Mouse (Mus musculus): ENCODE data around the gene Fbxo2. TPM values are rescaled to one million over a fixed set of nuclear protein-coding genes. Genes with fewer than 3 reads are reported as not detected.

Fbxo2 gene
- 0.44 and 0.76 TPM in 2 replicates for polyA plus RNA-seq (2015; fragmentation: Nextera tagmentation; extraction: Ambion mirVana)

DNA sequence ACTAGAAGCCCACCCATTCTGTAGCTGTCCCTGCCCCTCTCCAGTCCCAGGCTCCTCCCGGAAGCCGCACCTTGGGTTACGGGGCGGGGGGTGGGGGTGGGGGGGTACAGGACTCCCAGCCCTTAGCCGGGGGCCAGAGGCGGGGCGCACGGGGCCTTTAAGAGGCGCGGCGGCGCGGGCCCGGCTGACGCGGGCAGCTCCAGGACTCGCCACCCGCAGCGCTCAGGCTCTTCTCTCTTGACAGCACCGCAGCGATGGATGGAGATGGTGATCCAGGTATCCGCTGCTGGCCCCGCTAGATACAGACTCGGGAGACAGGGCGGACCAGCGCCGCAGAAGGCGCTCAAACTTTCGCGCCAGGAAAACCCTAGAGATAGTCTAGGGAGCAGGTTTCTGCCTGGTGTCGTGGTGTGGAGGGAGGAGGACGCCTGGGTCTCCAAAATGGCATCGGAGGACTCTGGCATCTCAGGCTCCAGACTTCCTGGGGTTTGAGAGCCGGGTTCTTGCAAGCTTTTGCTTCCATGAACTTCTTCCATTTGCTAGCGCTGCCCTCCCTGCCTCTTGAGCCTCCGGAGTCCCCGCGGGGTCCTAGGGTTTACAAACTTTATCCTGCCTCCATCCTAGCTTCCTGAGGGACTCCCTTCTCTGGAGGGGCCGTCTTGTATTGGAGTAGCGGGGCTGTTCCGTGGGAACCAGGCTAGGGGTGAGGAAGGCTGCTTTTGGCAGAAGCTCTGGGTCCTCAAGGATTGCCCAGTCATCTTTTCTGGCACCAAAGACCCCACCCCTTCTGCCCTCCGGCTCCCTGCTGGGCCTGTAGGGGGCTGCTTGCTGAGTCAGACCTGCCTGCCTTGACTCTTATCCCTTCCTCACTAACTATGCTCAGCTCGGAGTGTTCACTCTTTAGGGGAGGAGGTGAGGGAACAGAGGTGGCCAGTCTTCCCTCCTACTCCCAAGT lies at the start of gene Fbxo2, which contains the start of gene Fbxo44:
Gene Fbxo2, plus strand, starts transcription at position 186 of the 955 bp plus-strand sequence.
Gene Fbxo44, minus strand, starts transcription at position 47 of the 955 bp plus-strand sequence.
- under 1% methylated on average over 43 of the region's 43 CpGs for WGBS
- Histone ChIP-seq H3K9ac (ENCODE audit: low read depth, low read length) (peak within 1 kb of the TSS; percentile 62), H3K36me3 (ENCODE audit: control insufficient read depth, insufficient read depth) (no peaks in the 10 kb centered on the region), H3K27ac (ENCODE audit: low read depth, low read length) (peak within 1 kb of the TSS; percentile 35; the same call in 1 of the 2 replicates), H3K9me3 (ENCODE audit: control insufficient read depth) (no peaks in the 10 kb centered on the region), H3K4me2 (replicated peaks; ENCODE audit: low read depth) (peak within 1 kb of the TSS; percentile 86), H3K27me3 (replicated peaks; ENCODE audit: control insufficient read depth, insufficient read depth, low read length) (peaks cover 54% of the 10 kb centered on the region), H3K4me1 (replicated peaks; ENCODE audit: control insufficient read depth, insufficient read depth, low read length) (no peaks in the 10 kb centered on the region), H3K4me3 (ENCODE audit: low read depth, low read length) (peak within 1 kb of the TSS; percentile 56)
- no peak for TF ChIP-seq CTCF (IDR thresholded peaks at IDR 0.05; ENCODE audit: low read depth)
- ATAC-seq: peak; percentile 29

GRCm38 (mm10) chr4:148112519-148112918 lies 47.9 kb upstream of the Fbxo2 start:
- no peaks in the 10 kb centered on the region for H3K27me3 ChIP-seq (replicated peaks; ENCODE audit: control insufficient read depth, insufficient read depth, low read length)
- ATAC-seq: peak; percentile 42; the same call in 1 of the 2 replicates
- H3K4me1 ChIP-seq (replicated peaks; ENCODE audit: control insufficient read depth, insufficient read depth, low read length): no peaks in the 10 kb centered on the region
- H3K9me3 ChIP-seq (ENCODE audit: control insufficient read depth): no peaks in the 10 kb centered on the region
- TF ChIP-seq CTCF (IDR thresholded peaks at IDR 0.05; ENCODE audit: low read depth): no peak
- H3K4me2 ChIP-seq (replicated peaks; ENCODE audit: low read depth): peak overlapping the region; percentile 21
- no peak overlapping the region for H3K4me3 ChIP-seq (ENCODE audit: low read depth, low read length)
- WGBS: 48% methylated on average over 12 of the region's 12 CpGs
- H3K27ac ChIP-seq (ENCODE audit: low read depth, low read length): no peak overlapping the region
- H3K36me3 ChIP-seq (ENCODE audit: control insufficient read depth, insufficient read depth): no peaks in the 10 kb centered on the region
- H3K9ac ChIP-seq (ENCODE audit: low read depth, low read length): no peak overlapping the region

DNA sequence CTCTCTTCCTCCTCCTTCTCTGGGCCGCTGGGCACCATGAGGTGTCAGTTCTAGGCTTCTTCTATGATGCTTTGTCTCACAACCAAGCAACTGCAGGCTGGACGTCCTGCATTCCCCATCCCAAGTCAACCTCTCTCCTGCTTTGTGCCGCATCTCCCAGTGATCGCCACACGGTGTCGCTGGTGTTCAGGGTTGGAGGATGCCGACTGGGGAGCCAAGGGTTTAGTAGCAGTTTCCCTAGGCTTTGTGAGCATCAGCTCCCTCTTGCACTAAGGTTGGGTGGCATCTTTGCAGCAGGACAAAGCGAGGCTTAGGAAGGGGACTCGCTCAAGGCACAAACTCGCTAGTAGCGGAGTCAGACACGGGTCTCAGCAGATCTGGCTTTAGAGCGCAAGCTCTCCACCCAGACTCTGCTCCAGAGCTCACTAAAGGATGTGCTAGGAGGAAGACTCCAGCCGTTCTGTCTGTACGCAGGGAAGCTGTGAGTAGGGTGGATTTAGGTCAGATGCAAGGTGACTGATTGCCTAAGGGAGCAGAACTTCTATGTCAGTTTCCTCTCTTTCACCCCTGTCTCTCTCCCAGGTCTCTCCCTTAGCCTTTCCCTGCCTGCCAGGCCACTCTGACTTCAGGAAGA lies 45.5 kb upstream of the Fbxo2 start:
- Histone ChIP-seq H3K27ac (ENCODE audit: low read depth, low read length) (no peak overlapping the region), H3K4me3 (ENCODE audit: low read depth, low read length) (no peak overlapping the region), H3K9me3 (ENCODE audit: control insufficient read depth) (no peaks in the 10 kb centered on the region), H3K36me3 (ENCODE audit: control insufficient read depth, insufficient read depth) (no peaks in the 10 kb centered on the region), H3K4me1 (replicated peaks; ENCODE audit: control insufficient read depth, insufficient read depth, low read length) (no peaks in the 10 kb centered on the region), H3K9ac (ENCODE audit: low read depth, low read length) (no peak overlapping the region), H3K27me3 (replicated peaks; ENCODE audit: control insufficient read depth, insufficient read depth, low read length) (no peaks in the 10 kb centered on the region), H3K4me2 (replicated peaks; ENCODE audit: low read depth) (peak overlapping the region; percentile 39)
- 3% methylated on average over 15 of the region's 15 CpGs for WGBS
- ATAC-seq: peak; percentile 53
- TF ChIP-seq CTCF (IDR thresholded peaks at IDR 0.05; ENCODE audit: low read depth): peak; percentile 99

DNA sequence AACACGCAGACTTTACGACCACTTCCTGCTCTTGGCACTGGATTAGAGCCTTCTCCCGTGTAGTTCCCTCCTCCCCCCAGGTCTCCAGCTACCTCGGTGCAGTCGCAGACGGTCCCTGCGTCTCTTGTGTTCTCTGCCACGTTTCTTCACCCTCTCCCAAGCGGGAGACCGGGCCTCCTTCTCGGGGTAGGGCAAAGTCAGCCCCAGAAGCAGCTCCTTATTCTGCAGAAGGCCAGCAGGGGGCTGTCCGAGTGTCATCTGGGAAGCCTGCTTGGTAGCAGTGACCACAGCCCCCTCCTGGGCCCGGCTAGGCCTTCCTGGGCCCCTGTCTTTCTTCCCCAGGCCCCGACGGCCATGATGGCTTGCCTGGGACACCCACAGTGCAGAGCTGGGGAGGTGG lies 45.0 kb upstream of the Fbxo2 start:
- no peaks in the 10 kb centered on the region for H3K27me3 ChIP-seq (replicated peaks; ENCODE audit: control insufficient read depth, insufficient read depth, low read length)
- H3K4me3 ChIP-seq (ENCODE audit: low read depth, low read length): no peak overlapping the region
- TF ChIP-seq CTCF (IDR thresholded peaks at IDR 0.05; ENCODE audit: low read depth): peak; percentile 71
- no peaks in the 10 kb centered on the region for H3K36me3 ChIP-seq (ENCODE audit: control insufficient read depth, insufficient read depth)
- H3K4me2 ChIP-seq (replicated peaks; ENCODE audit: low read depth): peak overlapping the region; percentile 39
- H3K9ac ChIP-seq (ENCODE audit: low read depth, low read length): no peak overlapping the region
- ATAC-seq: no peak
- no peak overlapping the region for H3K27ac ChIP-seq (ENCODE audit: low read depth, low read length)
- WGBS: 2% methylated on average over 15 of the region's 15 CpGs
- H3K4me1 ChIP-seq (replicated peaks; ENCODE audit: control insufficient read depth, insufficient read depth, low read length): no peaks in the 10 kb centered on the region
- no peaks in the 10 kb centered on the region for H3K9me3 ChIP-seq (ENCODE audit: control insufficient read depth)

DNA sequence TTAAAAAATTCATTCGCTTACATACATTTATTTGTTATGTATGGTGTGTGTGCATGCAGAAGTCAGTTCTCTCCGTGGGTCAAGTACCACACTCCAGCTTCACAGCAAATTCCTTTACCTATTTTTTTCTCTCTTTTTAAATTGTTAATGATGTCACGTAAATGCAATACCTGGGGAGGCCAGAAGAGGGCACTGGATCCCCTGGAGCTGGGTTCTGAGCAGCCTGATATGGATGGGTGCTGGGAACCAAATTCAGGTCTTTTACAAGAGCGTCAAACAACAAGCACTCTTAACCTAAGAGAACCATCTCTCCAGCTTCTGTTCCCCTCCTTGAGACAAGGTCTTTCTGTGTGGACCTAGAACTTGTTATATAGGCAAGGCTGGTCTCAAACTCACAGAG lies 43.8 kb upstream of the Fbxo2 start:
- no peak overlapping the region for H3K9ac ChIP-seq (ENCODE audit: low read depth, low read length)
- H3K27me3 ChIP-seq (replicated peaks; ENCODE audit: control insufficient read depth, insufficient read depth, low read length): no peaks in the 10 kb centered on the region
- H3K9me3 ChIP-seq (ENCODE audit: control insufficient read depth): no peaks in the 10 kb centered on the region
- peak; percentile 40 for TF ChIP-seq CTCF (IDR thresholded peaks at IDR 0.05; ENCODE audit: low read depth)
- H3K4me2 ChIP-seq (replicated peaks; ENCODE audit: low read depth): no peak overlapping the region
- H3K4me3 ChIP-seq (ENCODE audit: low read depth, low read length): no peak overlapping the region
- no peaks in the 10 kb centered on the region for H3K4me1 ChIP-seq (replicated peaks; ENCODE audit: control insufficient read depth, insufficient read depth, low read length)
- H3K27ac ChIP-seq (ENCODE audit: low read depth, low read length): no peak overlapping the region
- WGBS: 76% methylated on average over 4 of the region's 4 CpGs
- no peak for ATAC-seq
- H3K36me3 ChIP-seq (ENCODE audit: control insufficient read depth, insufficient read depth): no peaks in the 10 kb centered on the region

- Histone ChIP-seq H3K4me3 (ENCODE audit: low read depth, low read length) (no peak overlapping the region), H3K9me3 (ENCODE audit: control insufficient read depth) (no peaks in the 10 kb centered on the region), H3K27me3 (replicated peaks; ENCODE audit: control insufficient read depth, insufficient read depth, low read length) (no peaks in the 10 kb centered on the region), H3K4me1 (replicated peaks; ENCODE audit: control insufficient read depth, insufficient read depth, low read length) (no peaks in the 10 kb centered on the region), H3K36me3 (ENCODE audit: control insufficient read depth, insufficient read depth) (no peaks in the 10 kb centered on the region), H3K9ac (ENCODE audit: low read depth, low read length) (no peak overlapping the region), H3K27ac (ENCODE audit: low read depth, low read length) (no peak overlapping the region), H3K4me2 (replicated peaks; ENCODE audit: low read depth) (no peak overlapping the region)
- no peak for ATAC-seq
- WGBS: 78% methylated on average over 4 of the region's 4 CpGs
- peak; percentile 45 for TF ChIP-seq CTCF (IDR thresholded peaks at IDR 0.05; ENCODE audit: low read depth)
These were observed 43.0 kb upstream of the Fbxo2 start for GRCm38 (mm10) chr4:148117392-148117791.
